Comparison of ENCODE assay signal across 12 mouse cellular contexts in the genomic region with DNA sequence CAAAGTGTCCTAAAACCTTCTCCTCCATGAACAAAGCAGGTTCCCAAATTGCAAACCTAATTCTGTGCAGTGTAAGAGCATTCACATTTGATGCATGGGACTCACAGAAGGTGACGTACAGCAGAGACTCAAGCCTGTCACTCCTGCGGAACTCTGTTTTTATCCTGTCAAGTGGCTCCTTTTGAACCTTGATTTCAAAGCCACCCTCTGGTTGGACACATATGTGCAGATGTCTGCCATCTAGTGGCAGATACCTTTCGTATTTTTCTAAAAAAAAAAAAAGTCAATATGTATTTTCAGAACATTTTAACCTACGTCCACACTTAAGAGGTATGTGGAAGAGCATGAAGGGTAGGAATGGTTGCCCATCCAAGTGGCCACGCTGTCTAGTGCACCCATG. TPM values are rescaled to one million over a fixed set of nuclear protein-coding genes. Genes with fewer than 3 reads are reported as not detected.
DNase-seq lines count a peak whose midpoint lies in the region; ATAC-seq and TF ChIP-seq lines count a peak whose summit lies in the region.
"Had no signal": no experiment of that assay in that cellular context is flagged by ENCODE, and none has a peak within 500 bp of the region (broad histone marks: within the 10 kb centered on the region; RNA-seq: fewer than 3 reads in every experiment).

No protein-coding gene starts in this region.

- 70% methylated on average over 5 of the region's 5 CpGs for WGBS in midbrain, postnatal 0 days
- 71% methylated on average over 5 of the region's 5 CpGs for WGBS in midbrain, embryonic 15.5 days
- 70% methylated on average over 5 of the region's 5 CpGs for WGBS in hindbrain, postnatal 0 days

- H3K27me3 ChIP-seq in midbrain, postnatal 0 days (ENCODE audit: insufficient read depth, low read length), result no peaks in the 10 kb centered on the region
- H3K27me3 ChIP-seq in midbrain, embryonic 15.5 days (replicated peaks), result no peaks in the 10 kb centered on the region
- H3K27me3 ChIP-seq in hindbrain, postnatal 0 days (ENCODE audit: insufficient read depth, low read length), result no peaks in the 10 kb centered on the region
- H3K27me3 ChIP-seq: hindbrain, embryonic 13.5 days had no signal

- ATAC-seq in midbrain, postnatal 0 days (ENCODE audit: low FRiP score), result no peak
- ATAC-seq in midbrain, embryonic 15.5 days (replicated peaks), result no peak
- no peak for ATAC-seq in hindbrain, postnatal 0 days

- H3K36me3 ChIP-seq in midbrain, postnatal 0 days (ENCODE audit: insufficient read depth, low read length), result no peaks in the 10 kb centered on the region
- no peaks in the 10 kb centered on the region for H3K36me3 ChIP-seq in midbrain, embryonic 15.5 days (replicated peaks)
- H3K36me3 ChIP-seq in hindbrain, postnatal 0 days (ENCODE audit: insufficient read depth, low read length), result no peaks in the 10 kb centered on the region
- H3K36me3 ChIP-seq: hindbrain, embryonic 13.5 days had no signal

- TF ChIP-seq CTCF in gastrocnemius, adult 2 months (IDR thresholded peaks at IDR 0.05), result peak; percentile 39
- TF ChIP-seq CTCF in midbrain, postnatal 0 days (IDR thresholded peaks at IDR 0.05), result peak; percentile 20; the same call in 1 of the 2 replicates
- peak; percentile 23; the same call in 1 of the 2 replicates for TF ChIP-seq CTCF in cortical plate, adult 2 months (IDR thresholded peaks at IDR 0.05; ENCODE audit: extremely low read depth, insufficient read depth, low read length)
- TF ChIP-seq CTCF in hindbrain, postnatal 0 days (IDR thresholded peaks at IDR 0.05; ENCODE audit: low read depth), result no peak

- no peaks in the 10 kb centered on the region for H3K4me1 ChIP-seq in midbrain, postnatal 0 days (ENCODE audit: insufficient read depth, low read length)
- no peaks in the 10 kb centered on the region for H3K4me1 ChIP-seq in midbrain, embryonic 15.5 days
- H3K4me1 ChIP-seq in cortical plate, adult 2 months (ENCODE audit: control insufficient read depth, insufficient read depth, low read length), result 0 out of 2 replicates have a peak, but pooled peaks cover 3% of the 10 kb centered on the region
- no peaks in the 10 kb centered on the region for H3K4me1 ChIP-seq in hindbrain, postnatal 0 days (ENCODE audit: insufficient read depth, low read length)
- H3K4me1 ChIP-seq: hindbrain, embryonic 13.5 days had no signal

- H3K9me3 ChIP-seq in midbrain, postnatal 0 days (ENCODE audit: low read length), result no peaks in the 10 kb centered on the region
- no peaks in the 10 kb centered on the region for H3K9me3 ChIP-seq in midbrain, embryonic 15.5 days
- H3K9me3 ChIP-seq in hindbrain, postnatal 0 days (ENCODE audit: low read length), result no peaks in the 10 kb centered on the region
- H3K9me3 ChIP-seq: hindbrain, embryonic 13.5 days had no signal

- no peak overlapping the region for H3K9ac ChIP-seq in midbrain, postnatal 0 days (replicated peaks; ENCODE audit: low read length, poor library complexity, severe bottlenecking)
- H3K9ac ChIP-seq in midbrain, embryonic 15.5 days, result no peak overlapping the region
- no peak overlapping the region for H3K9ac ChIP-seq in hindbrain, postnatal 0 days (replicated peaks; ENCODE audit: low read length)
- H3K9ac ChIP-seq: hindbrain, embryonic 13.5 days; liver, embryonic 14.5 days had no signal

- no peak overlapping the region for H3K4me2 ChIP-seq in midbrain, postnatal 0 days (ENCODE audit: low read depth, low read length, poor library complexity, severe bottlenecking)
- no peak overlapping the region for H3K4me2 ChIP-seq in midbrain, embryonic 15.5 days
- H3K4me2 ChIP-seq in hindbrain, postnatal 0 days (ENCODE audit: low read depth, low read length), result no peak overlapping the region
- H3K4me2 ChIP-seq: hindbrain, embryonic 13.5 days had no signal

- intact Hi-C loops in gastrocnemius, adult 2 months (cut with DNase I), result no loop called here
- intact Hi-C loops in gastrocnemius, postnatal 36 days (cut with DNase I), result no loop called here

- no peak overlapping the region for H3K27ac ChIP-seq in gastrocnemius, adult 2 months
- no peak overlapping the region for H3K27ac ChIP-seq in midbrain, postnatal 0 days (ENCODE audit: low read depth, low read length)
- H3K27ac ChIP-seq in midbrain, embryonic 15.5 days, result no peak overlapping the region
- no peak overlapping the region for H3K27ac ChIP-seq in cortical plate, adult 2 months (ENCODE audit: insufficient read depth, low read length)
- H3K27ac ChIP-seq in hindbrain, postnatal 0 days, result no peak overlapping the region
- H3K27ac ChIP-seq: hindbrain, embryonic 13.5 days; liver, embryonic 14.5 days had no signal

- DNase-seq in gastrocnemius, adult 2 months, result no peak
- no peak for DNase-seq in gastrocnemius, postnatal 36 days
- DNase-seq in midbrain, postnatal 0 days (ENCODE audit: low spot score), result no peak
- DNase-seq in hindbrain, postnatal 0 days (ENCODE audit: low spot score), result no peak
- no peak for DNase-seq in spleen, postnatal 4 days (ENCODE audit: low spot score in 2 of 2)
- no peak for DNase-seq in cerebellum, adult 18-20 months
- DNase-seq: adrenal gland, postnatal 36 days; cerebellum, postnatal 25 days had no signal

- no peak for TF ChIP-seq POLR2A in cortical plate, adult 2 months (IDR thresholded peaks at IDR 0.05; ENCODE audit: extremely low read depth, insufficient read depth, low read length)

- H3K4me3 ChIP-seq in gastrocnemius, adult 2 months, result no peak overlapping the region
- no peak overlapping the region for H3K4me3 ChIP-seq in midbrain, postnatal 0 days (ENCODE audit: low read depth, low read length)
- no peak overlapping the region for H3K4me3 ChIP-seq in midbrain, embryonic 15.5 days
- H3K4me3 ChIP-seq in cortical plate, adult 2 months (ENCODE audit: insufficient read depth, low read length), result no peak overlapping the region
- H3K4me3 ChIP-seq in hindbrain, postnatal 0 days (ENCODE audit: low read length), result no peak overlapping the region
- H3K4me3 ChIP-seq: hindbrain, embryonic 13.5 days had no signal

RNA-seq across cellular contexts. Expression of a gene that starts 16.3 kb away (rescaled TPM):
- under 1 TPM; 0.20 to 0.74 TPM for total RNA-seq in gastrocnemius, adult 2 months (2021)
- total RNA-seq in gastrocnemius, postnatal 36 days (2021), result under 1 TPM; 0.25 to 0.33 TPM
- total RNA-seq in midbrain, postnatal 0 days (2014; rRNA removed), result 27.3 and 59.2 TPM in 2 replicates
- polyA plus RNA-seq in midbrain, postnatal 0 days (2015; fragmentation: Nextera tagmentation; extraction: Ambion mirVana), result 3.9 TPM in 2 replicates
- 3.8 and 4.2 TPM in 2 replicates for polyA plus RNA-seq in midbrain, embryonic 15.5 days (2015; fragmentation: Nextera tagmentation; extraction: Ambion mirVana)
- 36.0 and 45.8 TPM in 2 replicates for polyA plus RNA-seq in cortical plate, adult 2 months (2012; rRNA removed)
- total RNA-seq in hindbrain, postnatal 0 days (2014; rRNA removed), result 36.0 and 37.3 TPM in 2 replicates
- 3.0 and 3.5 TPM in 2 replicates for polyA plus RNA-seq in hindbrain, postnatal 0 days (2015; fragmentation: Nextera tagmentation; extraction: Ambion mirVana)

Comparison
In these comparisons a context has a peak if more than half of its experiments do, and no peak if none do; other contexts are left out.
1. RNA of a gene that starts 16.3 kb away (total RNA-seq): 36.0 to 37.3 TPM in hindbrain, postnatal 0 days and 27.3 to 59.2 TPM in midbrain, postnatal 0 days; 0.20 to 0.74 TPM in gastrocnemius, adult 2 months and 0.25 to 0.33 TPM in gastrocnemius, postnatal 36 days; every median in the first group is over 10 times any median in the second.